Mouse (Mus musculus) embryo, embryonic 11.5 days (tissue): Measurements from ENCODE around the gene Mgat4b.
"Not testable (repeated sequence)": the region's sequence is repeated elsewhere in the genome, so short reads cannot be mapped to it uniquely, and the experiment has no call there.

Experiments used
- DNase-seq: peaks from one replicate; pipeline ENCODE4 v3.0.0-alpha.2; 2012; ENCODE audit warnings: low read depth, low spot score

Gene Mgat4b

DNA sequence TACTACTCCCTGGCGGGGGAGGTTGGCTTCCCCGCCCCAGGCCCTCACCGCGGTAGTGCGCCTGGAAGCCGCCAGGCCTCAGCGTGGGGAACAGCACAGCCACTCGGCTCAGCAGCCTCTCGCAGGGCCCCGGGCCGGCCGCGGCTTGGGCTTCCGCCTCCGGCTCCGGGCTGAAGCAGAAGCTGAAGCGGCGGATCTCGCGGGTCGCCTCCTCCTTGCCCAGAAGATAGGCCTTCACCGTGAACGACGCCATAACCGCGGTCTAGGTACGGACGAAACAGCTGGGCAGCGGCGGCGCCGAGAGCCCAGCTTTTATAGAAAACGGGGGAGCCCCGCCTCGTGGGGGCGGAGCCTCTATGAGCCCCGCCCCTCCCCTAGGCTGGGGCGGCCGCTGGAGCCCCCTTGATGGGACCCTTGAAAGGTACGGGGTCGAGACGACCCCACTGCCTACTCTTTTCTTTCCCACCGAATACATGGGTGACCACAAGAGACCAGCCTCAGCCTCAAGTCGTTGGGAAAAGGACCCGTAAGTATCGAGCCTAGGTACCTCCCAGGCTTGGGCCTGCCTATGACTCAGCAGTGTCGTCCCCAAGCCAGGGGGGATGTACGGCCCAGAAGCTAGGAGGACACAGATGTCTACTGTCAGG is at the start of gene Mgat4b, which contains the start of gene Sqstm1:
Mgat4b (plus strand) TSS at position 386 of the 647 bp plus-strand sequence.
Sqstm1 (minus strand) TSS at position 323 of the 647 bp plus-strand sequence.
- DNase-seq = peak; percentile 67

GRCm38 (mm10) chr11:50161578-50162304 is 48.9 kb upstream of the Mgat4b start:
- peak; percentile 52 for DNase-seq

DNA sequence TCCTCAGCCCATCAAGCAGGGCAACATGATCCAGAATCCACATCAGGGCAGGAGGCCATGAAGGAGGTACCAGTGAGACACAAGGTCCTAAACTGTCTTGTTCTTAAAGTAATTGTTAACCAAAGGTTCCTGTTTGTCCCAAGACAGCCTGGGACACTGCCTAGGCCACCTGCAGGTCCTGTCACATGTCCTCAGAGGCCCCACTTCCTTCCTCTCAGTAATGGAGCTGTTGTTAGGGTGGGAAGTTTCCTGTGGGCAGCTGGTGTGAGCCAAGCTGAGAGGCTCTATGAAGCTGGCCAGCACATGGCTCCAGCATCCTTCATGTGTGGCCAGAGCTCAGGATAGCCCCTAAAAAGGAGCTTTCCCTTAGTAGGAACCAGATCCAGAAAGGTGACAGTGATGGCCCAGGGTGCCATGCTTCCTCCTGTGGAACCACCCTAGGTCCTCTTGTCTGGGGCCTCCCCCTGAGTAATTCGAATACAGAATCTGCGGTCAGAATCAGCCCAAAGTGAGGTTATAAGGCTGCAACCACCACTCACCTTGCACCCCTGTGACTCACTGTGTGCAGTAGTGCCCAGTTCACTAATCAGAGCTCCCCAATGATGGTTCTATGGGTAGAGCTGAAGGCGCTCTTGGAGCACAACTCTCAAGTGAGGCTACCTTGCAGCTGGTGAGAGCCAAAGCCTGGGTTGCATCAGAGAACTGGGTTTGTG is 48.2 kb upstream of the Mgat4b start:
- DNase-seq = no peak

- no peak for DNase-seq
Observed at GRCm38 (mm10) chr11:50168352-50168751, 42.3 kb upstream of the Mgat4b start.

DNA sequence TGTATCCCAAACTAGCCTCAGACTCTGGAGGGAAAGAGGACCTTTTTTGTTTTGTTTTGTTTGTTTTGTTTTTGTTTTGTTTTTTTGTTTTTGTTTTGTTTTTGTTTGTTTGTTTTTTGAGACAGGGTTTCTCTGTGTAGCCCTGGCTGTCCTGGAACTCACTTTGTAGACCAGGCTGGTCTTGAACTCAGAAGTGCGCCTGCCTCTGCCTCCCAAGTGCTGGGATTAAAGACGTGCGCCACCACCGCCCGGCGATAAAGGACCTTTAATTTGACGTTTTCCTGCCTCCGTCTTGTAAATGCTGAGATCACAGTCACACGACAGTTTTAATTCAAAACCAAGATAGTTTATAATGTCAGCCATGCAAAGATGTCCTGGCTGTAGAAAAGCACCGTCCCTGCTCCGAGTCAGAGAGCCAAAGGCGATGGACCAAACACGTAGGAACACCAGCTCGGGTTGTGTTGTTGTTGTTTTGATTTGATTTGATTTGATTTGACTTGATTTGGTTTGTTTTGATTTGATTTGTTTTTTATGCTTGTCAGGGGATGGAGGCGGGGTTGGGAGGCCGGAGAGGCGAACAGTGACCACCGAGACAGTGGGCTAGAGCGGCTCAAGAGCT is 36.5 kb upstream of the Mgat4b start, which contains the start of gene Mrnip:
Mrnip (plus strand) TSS at position 334 of the 619 bp plus-strand sequence.
- DNase-seq = not testable (repeated sequence)

DNA sequence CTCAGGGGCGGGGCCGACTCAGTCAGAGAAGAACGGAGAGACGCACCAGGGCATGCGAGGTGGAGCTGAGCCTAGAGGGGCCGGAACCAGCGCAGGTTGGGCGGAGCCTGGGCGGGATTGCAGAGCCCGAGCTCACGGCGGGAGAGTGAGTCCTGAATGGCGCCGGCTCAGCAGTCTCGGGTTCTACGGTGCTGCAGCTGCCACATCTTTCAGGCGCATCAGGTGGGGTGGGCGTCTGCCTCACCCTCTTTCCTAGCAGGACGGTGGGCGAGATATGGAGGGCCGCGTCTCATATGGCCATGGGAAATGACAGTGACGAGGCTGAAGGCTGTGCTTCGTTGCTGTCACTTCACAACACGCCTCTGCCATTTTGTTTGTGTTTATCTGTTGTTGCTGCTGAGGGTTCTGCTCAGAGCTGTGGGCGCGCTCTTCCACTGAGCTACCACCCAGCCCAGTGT is 35.9 kb upstream of the Mgat4b start:
- DNase-seq = peak; percentile 97

DNA sequence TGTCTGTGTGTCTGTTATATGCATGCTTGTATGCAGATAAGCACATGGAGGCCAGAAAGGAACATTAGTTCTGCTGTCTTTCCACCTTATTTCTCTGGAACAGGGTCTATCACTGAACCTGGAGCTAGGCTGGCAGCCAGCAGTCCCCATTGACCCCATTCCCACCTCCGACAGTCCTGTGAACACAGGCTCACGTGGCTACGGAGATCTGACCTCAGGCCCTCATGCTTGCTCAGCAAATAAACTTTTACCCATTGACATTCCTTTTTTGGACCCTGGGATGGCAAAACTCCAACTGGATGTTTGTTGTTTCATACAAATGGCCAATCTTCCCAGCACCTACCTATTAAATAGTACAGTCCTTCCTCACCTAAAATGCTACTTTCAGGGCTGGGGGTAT is 34.3 kb upstream of the Mgat4b start:
- no peak for DNase-seq

GRCm38 (mm10) chr11:50177111-50177510 is 33.6 kb upstream of the Mgat4b start:
- no peak for DNase-seq

GRCm38 (mm10) chr11:50178532-50179488 is 31.9 kb upstream of the Mgat4b start:
- no peak for DNase-seq

DNA sequence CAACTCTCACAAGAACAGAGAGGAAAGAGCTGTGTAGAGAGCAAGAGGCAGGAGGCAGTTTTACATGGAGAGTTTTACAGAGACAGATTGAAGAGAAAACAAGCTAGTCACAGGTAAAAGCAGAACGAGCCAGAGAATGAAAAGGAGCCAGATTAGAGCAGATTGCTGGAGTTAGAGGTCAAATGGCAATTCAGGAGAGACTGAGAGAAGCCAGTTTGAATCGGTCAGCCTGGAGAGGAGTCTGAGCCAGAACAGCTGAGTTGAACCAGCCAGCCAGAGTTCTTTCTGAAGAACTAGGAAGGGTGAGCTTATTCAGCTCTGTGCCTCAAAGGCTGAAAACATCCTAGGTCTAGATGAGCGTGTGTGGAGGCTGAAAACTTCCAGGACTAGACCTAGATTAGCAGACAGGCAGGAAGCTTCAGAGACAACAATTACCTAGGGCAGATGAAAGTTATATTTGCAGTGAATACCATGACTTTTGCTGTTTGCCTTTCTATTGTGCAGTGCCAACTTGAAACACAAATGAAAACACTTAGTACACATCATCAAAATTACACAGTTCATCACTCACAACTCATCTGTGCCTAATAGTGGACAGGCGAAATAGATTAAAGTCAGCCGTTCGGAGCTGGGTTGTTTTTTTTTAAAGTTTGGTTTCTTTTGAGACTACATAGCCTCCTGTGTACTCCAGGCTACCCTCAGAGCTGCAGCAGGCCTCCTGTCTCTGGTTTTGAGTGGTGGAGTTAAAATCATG is 30.0 kb upstream of the Mgat4b start:
- no peak for DNase-seq

- no peak for DNase-seq
Observed at GRCm38 (mm10) chr11:50182702-50183101, 28.0 kb upstream of the Mgat4b start.

DNA sequence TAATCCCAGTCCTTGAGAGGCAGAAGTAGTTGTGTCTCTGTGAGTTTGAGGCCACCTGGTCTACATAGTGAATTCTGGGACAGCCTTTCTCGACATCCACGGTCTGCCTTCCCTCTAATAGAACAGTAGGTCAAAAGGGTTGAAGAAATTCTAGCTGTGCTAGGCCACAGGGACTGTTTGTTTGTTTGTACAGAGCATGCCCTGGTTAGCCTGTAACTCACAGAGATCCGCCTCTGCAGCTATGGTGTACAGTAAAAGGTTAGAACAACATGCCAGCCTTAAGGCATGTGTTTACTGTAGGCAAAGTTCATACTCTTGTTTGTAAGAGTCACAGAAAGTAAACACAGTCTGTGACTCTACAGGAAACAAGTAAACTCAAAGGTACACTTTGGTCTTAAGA is 25.9 kb upstream of the Mgat4b start:
- no peak for DNase-seq

DNA sequence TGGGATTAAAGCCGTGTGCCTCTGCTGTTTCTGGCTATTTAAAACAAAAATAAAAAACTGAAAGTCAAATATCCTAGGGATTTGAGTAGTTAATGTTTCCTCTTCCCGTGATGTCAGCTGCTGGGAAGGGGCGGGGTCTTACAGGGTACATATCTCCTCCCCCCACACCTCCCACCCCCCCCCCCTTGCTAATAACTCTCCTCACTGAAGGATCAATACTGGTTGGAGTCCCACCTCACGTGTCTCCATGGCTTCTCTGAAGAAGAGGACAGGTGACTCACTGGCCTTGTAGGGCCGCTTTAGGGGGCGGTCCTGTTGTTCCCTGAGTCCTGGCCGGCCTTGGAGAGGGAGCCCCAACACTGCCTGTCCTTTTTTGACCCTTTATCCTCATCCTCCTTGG is 22.0 kb upstream of the Mgat4b start:
- DNase-seq = no peak

DNA sequence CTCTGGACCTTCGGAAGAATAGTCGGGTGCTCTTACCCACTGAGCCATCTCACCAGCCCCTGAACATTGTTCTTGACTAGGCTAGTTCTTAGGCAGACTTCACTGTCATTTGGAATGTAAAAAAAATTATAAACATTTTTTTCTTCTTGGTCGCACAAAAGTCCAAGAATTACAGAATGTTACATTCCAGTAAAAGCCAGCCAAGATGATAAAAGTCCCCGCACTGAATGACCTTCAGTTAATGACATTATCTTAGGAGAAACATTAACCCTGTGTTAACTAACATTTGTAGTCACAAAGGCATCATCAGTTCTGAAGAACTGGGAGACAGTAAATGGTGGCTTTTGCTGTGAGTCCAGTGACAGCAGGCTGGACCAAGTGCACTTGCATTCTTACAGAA is 20.3 kb upstream of the Mgat4b start:
- DNase-seq = no peak

GRCm38 (mm10) chr11:50192278-50192677 is 18.4 kb upstream of the Mgat4b start:
- DNase-seq = no peak

DNA sequence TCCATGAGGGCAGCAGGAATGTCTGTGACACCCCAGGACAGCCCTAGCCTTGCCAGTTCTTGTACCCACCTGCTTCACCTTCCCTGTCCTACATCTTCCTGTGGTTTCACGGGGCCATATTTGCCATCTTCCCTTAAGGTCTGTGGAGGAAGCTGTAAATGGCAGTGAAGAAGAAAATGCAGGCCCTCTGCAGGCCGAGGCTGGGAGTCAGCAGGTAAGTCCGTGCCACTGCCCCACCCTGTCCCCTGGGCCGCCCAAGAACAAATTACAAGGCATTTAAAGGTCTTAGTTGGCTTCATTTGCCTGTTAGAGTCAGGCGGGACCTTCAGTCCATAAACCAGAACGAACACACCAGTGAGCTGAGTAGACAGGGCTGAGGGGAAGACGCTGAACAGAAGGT is 16.6 kb upstream of the Mgat4b start:
- DNase-seq = no peak

DNA sequence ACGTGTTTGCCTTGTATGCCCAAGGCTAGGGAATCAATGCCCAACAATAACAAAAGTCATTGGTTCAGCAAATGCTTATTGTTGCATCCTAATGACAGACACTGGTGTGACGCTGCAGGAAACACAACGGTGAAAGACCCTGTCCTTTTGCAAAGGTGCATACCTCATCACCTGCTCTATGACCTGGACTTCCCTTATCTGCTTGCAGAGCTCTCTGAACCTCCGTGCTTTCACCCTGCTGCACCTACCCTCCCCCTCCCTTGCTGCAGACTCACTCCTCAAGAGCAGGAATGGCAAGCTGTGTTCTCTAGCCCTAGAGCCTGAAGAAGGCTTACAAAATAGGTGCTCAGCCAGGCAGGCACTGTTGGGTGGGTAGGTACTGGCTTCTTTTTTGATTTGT is 15.9 kb upstream of the Mgat4b start:
- DNase-seq = no peak

DNA sequence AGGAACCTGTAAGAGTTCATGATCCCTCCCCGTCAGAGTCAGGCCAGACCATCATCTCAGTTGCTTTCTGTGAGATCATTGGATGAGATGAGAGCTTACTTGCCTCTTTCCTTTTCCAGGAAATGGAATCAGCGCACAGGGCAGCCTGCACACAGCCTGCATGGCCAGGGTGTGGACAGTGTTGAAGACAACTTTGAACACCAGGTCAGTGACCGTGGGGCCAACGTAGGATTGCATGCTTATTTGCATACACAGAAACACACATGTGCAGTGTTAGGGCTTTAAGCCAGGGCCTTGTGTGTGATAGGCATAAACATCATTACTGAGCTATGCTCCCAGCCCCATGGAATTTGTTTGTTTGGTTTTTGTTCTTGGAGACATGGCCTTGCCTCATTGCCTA is 13.2 kb upstream of the Mgat4b start:
- no peak for DNase-seq

GRCm38 (mm10) chr11:50198219-50198846 is 12.4 kb upstream of the Mgat4b start:
- no peak for DNase-seq

DNA sequence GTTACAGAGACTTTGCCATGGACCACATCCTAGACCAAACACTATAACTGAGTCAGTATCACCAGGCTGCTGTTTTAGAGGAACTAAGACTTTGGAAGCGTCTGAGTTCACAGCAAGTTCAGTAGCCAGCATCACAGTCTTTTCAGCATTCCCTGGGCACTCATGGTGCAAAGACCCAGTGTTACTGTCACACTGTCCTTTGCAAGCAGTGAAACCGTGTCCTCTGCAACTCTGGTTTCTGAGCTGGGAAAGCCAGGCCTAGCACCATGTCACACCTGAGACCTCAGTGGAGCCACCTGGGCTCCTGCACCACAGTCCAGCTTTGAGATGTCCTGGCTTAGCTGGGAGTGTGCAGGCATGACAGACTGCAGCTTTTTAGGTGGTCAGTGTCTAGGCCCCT is 11.8 kb upstream of the Mgat4b start:
- DNase-seq = no peak
